Mouse (Mus musculus): Measurements from ENCODE around the gene Slc2a9. TPM values are rescaled to one million over a fixed set of nuclear protein-coding genes. Genes with fewer than 3 reads are reported as not detected.
A peak's percentile ranks its signal among the peaks of the same experiment; 100 is the strongest.

Slc2a9 gene
- total and polyA plus RNA-seq, 3 experiments, result 0.50 to 4.2 (median 3.5) TPM

DNA sequence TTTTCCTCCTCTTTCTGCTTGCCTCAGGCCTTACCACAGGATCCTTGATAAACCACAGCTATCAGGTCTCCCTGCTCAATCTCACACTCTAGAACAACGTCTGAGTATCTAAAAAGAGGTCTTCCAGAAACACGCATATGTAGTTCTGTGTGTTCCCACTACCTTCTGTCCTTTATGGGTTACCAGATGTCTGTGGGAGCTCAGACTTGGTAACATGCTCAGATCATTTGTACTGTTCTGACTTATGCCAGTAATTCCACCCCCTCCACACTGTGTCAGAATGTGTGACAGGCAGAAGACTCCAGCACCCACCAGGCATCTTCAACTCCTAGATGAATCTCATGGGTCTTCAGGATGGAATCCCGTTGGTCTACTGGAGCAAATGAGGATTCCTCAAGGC lies 146.0 kb downstream of the Slc2a9 start:
- no peaks in the 10 kb centered on the region for H3K9me3 ChIP-seq (replicated peaks)
- TF ChIP-seq GATA1 (IDR thresholded peaks at IDR 0.05; ENCODE audit: borderline replicate concordance, low read length), result no peak
- no peak for TF ChIP-seq POLR2AphosphoS5 (IDR thresholded peaks at IDR 0.05; ENCODE audit: insufficient replicate concordance, low read depth, low read length)
- TF ChIP-seq CTCF (IDR thresholded peaks at IDR 0.05; ENCODE audit: low read depth, low read length), result no peak
- TF ChIP-seq TAL1 (conservative IDR thresholded peaks at IDR 0.05; ENCODE audit: low read depth, low read length), result no peak
- TF ChIP-seq GATA2 (IDR thresholded peaks at IDR 0.05; ENCODE audit: borderline replicate concordance, low read depth, low read length), result no peak
- peaks cover under 1% of the 10 kb centered on the region; the same call in 1 of the 2 replicates for H3K27me3 ChIP-seq (ENCODE audit: insufficient read depth, low read length)
- H3K36me3 ChIP-seq (replicated peaks), result no peaks in the 10 kb centered on the region
- ATAC-seq (ENCODE audit: extremely low read depth, insufficient number of reproducible peaks, low FRiP score, poor library complexity, severe bottlenecking) (no peak), DNase-seq (ENCODE audit: low spot score) (no peak)
- H3K4me3 ChIP-seq (ENCODE audit: low read depth, low read length), result no peak overlapping the region
- H3K4me1 ChIP-seq (ENCODE audit: insufficient read depth, low read depth, low read length), result no peaks in the 10 kb centered on the region

DNA sequence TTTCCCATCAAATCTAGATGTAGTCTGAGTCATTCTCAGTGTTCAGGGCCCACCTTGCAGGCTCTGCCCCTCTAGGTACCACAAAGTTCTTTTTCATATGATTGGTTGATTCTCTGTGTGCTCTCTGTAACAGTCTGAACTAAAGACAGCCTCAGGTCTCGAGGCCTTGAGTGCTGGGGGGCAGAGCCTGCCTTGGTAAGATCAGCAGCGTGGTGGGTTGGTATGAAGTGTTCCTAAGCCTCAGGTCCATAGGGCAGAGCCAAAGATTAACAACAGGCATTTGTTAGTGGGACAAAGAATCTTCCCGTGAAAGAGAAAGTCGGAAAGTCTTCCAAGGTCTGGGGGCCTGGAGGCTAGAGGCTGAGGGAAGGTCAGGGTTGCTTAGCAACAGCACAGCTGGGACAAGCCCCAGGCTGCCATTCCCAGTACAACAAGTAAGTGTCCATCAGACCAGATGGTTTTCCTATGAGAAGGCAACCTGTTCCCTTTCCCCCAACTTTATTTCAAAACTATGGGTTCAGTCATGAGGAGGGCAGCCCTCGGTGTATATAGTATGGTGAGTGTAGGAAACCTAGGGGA lies 152.5 kb downstream of the Slc2a9 start:
- Histone ChIP-seq H3K36me3 (replicated peaks) (no peaks in the 10 kb centered on the region), H3K4me1 (ENCODE audit: insufficient read depth, low read depth, low read length) (no peaks in the 10 kb centered on the region), H3K9me3 (replicated peaks) (no peaks in the 10 kb centered on the region), H3K4me3 (ENCODE audit: low read depth, low read length) (no peak overlapping the region), H3K27me3 (ENCODE audit: insufficient read depth, low read length) (peaks cover 2% of the 10 kb centered on the region; the same call in 1 of the 2 replicates)
- DNase-seq (ENCODE audit: low spot score) (no peak), ATAC-seq (ENCODE audit: extremely low read depth, insufficient number of reproducible peaks, low FRiP score, poor library complexity, severe bottlenecking) (no peak)
- no peak for TF ChIP-seq TAL1 (conservative IDR thresholded peaks at IDR 0.05; ENCODE audit: low read depth, low read length)
- no peak for TF ChIP-seq GATA1 (IDR thresholded peaks at IDR 0.05; ENCODE audit: borderline replicate concordance, low read length)
- TF ChIP-seq GATA2 (IDR thresholded peaks at IDR 0.05; ENCODE audit: borderline replicate concordance, low read depth, low read length), result no peak
- TF ChIP-seq POLR2AphosphoS5 (IDR thresholded peaks at IDR 0.05; ENCODE audit: insufficient replicate concordance, low read depth, low read length), result no peak
- no peak for TF ChIP-seq CTCF (IDR thresholded peaks at IDR 0.05; ENCODE audit: low read depth, low read length)

DNA sequence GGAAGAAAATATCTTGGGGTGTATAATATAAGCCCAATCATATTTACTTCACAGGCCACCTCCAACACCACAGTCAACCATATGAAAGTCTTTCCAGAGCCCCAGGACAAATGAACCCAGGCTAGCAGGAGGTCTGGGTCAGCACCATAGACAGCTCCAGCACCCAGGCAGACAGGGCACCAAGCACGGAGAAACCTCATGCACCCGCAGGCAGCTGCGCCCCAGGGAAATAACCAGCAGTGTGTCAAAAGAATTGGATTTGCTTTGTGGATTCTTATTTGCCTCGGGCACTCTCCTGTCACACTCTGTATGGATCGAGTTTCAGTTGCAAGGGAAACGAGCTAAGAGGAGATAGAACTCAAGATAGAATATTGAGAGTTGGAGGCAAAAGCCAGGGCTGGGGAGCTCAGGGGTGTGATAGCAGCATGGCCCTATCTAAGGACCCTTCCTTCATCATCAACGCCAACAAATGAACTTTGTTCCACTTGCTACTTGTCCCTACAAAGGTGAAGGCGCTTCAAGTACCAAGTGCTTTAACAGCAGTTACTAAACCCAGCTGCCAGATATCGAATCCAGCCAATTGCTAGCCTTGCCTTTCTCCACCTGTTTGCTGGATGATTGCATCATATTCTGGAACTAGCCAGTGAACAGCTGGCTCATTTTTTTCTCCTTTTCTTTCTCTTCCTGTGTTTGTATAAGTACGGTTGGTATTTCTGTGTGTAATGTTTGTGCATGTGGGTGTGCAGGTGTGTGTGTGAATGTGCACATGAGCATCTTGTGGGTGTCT lies 156.1 kb downstream of the Slc2a9 start:
- TF ChIP-seq GATA1 (IDR thresholded peaks at IDR 0.05; ENCODE audit: borderline replicate concordance, low read length) (no peak), TAL1 (conservative IDR thresholded peaks at IDR 0.05; ENCODE audit: low read depth, low read length) (no peak), CTCF (IDR thresholded peaks at IDR 0.05; ENCODE audit: low read depth, low read length) (no peak), GATA2 (IDR thresholded peaks at IDR 0.05; ENCODE audit: borderline replicate concordance, low read depth, low read length) (no peak), POLR2AphosphoS5 (IDR thresholded peaks at IDR 0.05; ENCODE audit: insufficient replicate concordance, low read depth, low read length) (no peak)
- no peak overlapping the region for H3K4me3 ChIP-seq (ENCODE audit: low read depth, low read length)
- DNase-seq (ENCODE audit: low spot score), result peak; percentile 10

DNA sequence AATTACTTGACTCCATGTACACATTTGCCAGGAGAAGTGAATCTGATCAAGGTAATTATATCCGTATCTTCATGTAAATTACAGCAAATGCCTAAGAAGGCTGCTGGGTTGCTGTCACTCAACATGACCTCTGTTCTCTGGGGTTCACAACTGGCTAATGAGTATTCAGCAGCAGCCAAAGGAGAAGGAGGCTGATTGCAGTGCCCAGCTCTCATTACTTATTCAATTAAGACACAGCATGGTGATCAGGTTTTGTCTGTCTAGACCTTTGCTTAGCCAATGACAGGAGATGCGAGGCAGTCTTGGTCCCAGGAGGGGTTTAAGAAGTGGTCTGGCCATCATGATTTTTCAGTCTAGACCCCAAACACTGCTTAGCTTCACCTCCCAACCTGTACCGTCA lies 159.8 kb downstream of the Slc2a9 start:
- no peaks in the 10 kb centered on the region for H3K36me3 ChIP-seq (replicated peaks)
- H3K9me3 ChIP-seq (replicated peaks), result no peaks in the 10 kb centered on the region
- ATAC-seq (ENCODE audit: extremely low read depth, insufficient number of reproducible peaks, low FRiP score, poor library complexity, severe bottlenecking) (no peak), DNase-seq (ENCODE audit: low spot score) (no peak)
- H3K4me1 ChIP-seq (ENCODE audit: insufficient read depth, low read depth, low read length), result no peaks in the 10 kb centered on the region
- no peaks in the 10 kb centered on the region for H3K27me3 ChIP-seq (ENCODE audit: insufficient read depth, low read length)
- TF ChIP-seq POLR2AphosphoS5 (IDR thresholded peaks at IDR 0.05; ENCODE audit: insufficient replicate concordance, low read depth, low read length) (no peak), CTCF (IDR thresholded peaks at IDR 0.05; ENCODE audit: low read depth, low read length) (no peak), GATA2 (IDR thresholded peaks at IDR 0.05; ENCODE audit: borderline replicate concordance, low read depth, low read length) (no peak), GATA1 (IDR thresholded peaks at IDR 0.05; ENCODE audit: borderline replicate concordance, low read length) (no peak), TAL1 (conservative IDR thresholded peaks at IDR 0.05; ENCODE audit: low read depth, low read length) (no peak)
- no peak overlapping the region for H3K4me3 ChIP-seq (ENCODE audit: low read depth, low read length)

More for the DNA sequence above, 156.1 kb downstream of the Slc2a9 start:
- Histone ChIP-seq H3K27me3 (ENCODE audit: insufficient read depth, low read length) (peaks cover under 1% of the 10 kb centered on the region; the same call in 1 of the 2 replicates), H3K4me1 (ENCODE audit: insufficient read depth, low read depth, low read length) (no peaks in the 10 kb centered on the region), H3K9me3 (replicated peaks) (no peaks in the 10 kb centered on the region), H3K36me3 (replicated peaks) (no peaks in the 10 kb centered on the region)
- 0 out of 2 replicates have a peak, but pooled peaks have one; percentile 28 for ATAC-seq (ENCODE audit: extremely low read depth, insufficient number of reproducible peaks, low FRiP score, poor library complexity, severe bottlenecking)

DNA sequence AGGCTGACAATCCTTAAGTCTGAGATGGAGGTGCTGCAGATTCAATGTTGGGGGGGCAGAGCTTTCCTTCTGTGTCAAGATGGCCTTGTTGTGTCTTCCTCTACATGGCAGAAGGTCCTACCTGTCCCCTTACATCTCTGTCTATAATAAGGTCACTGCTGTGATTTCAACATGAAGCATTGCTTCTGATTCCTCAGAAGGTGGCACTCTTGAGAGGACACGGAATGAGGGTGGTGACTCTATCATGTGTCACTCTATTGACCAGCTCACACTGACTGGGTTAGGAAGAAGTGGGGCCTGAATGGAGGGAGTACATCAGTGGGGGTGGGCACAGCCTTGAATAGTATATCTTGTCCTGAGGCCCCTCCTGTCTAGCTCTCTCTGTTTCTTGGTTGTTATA lies 168.4 kb downstream of the Slc2a9 start:
- Histone ChIP-seq H3K27me3 (ENCODE audit: insufficient read depth, low read length) (peaks cover 6% of the 10 kb centered on the region; the same call in 1 of the 2 replicates), H3K9me3 (replicated peaks) (no peaks in the 10 kb centered on the region), H3K36me3 (replicated peaks) (no peaks in the 10 kb centered on the region), H3K4me1 (ENCODE audit: insufficient read depth, low read depth, low read length) (no peaks in the 10 kb centered on the region), H3K4me3 (ENCODE audit: low read depth, low read length) (no peak overlapping the region)
- DNase-seq (ENCODE audit: low spot score) (no peak), ATAC-seq (ENCODE audit: extremely low read depth, insufficient number of reproducible peaks, low FRiP score, poor library complexity, severe bottlenecking) (no peak)
- TF ChIP-seq GATA1 (IDR thresholded peaks at IDR 0.05; ENCODE audit: borderline replicate concordance, low read length), result no peak
- no peak for TF ChIP-seq POLR2AphosphoS5 (IDR thresholded peaks at IDR 0.05; ENCODE audit: insufficient replicate concordance, low read depth, low read length)
- TF ChIP-seq GATA2 (IDR thresholded peaks at IDR 0.05; ENCODE audit: borderline replicate concordance, low read depth, low read length), result no peak
- TF ChIP-seq TAL1 (conservative IDR thresholded peaks at IDR 0.05; ENCODE audit: low read depth, low read length), result no peak
- no peak for TF ChIP-seq CTCF (IDR thresholded peaks at IDR 0.05; ENCODE audit: low read depth, low read length)

- Histone ChIP-seq H3K27me3 (ENCODE audit: insufficient read depth, low read length) (peaks cover 6% of the 10 kb centered on the region; the same call in 1 of the 2 replicates), H3K36me3 (replicated peaks) (no peaks in the 10 kb centered on the region), H3K9me3 (replicated peaks) (no peaks in the 10 kb centered on the region), H3K4me1 (ENCODE audit: insufficient read depth, low read depth, low read length) (no peaks in the 10 kb centered on the region), H3K4me3 (ENCODE audit: low read depth, low read length) (no peak overlapping the region)
- ATAC-seq (ENCODE audit: extremely low read depth, insufficient number of reproducible peaks, low FRiP score, poor library complexity, severe bottlenecking), result no peak
- DNase-seq (ENCODE audit: low spot score), result no peak
- no peak for TF ChIP-seq CTCF (IDR thresholded peaks at IDR 0.05; ENCODE audit: low read depth, low read length)
- TF ChIP-seq GATA1 (IDR thresholded peaks at IDR 0.05; ENCODE audit: borderline replicate concordance, low read length), result no peak
- no peak for TF ChIP-seq POLR2AphosphoS5 (IDR thresholded peaks at IDR 0.05; ENCODE audit: insufficient replicate concordance, low read depth, low read length)
- TF ChIP-seq GATA2 (IDR thresholded peaks at IDR 0.05; ENCODE audit: borderline replicate concordance, low read depth, low read length), result no peak
- no peak for TF ChIP-seq TAL1 (conservative IDR thresholded peaks at IDR 0.05; ENCODE audit: low read depth, low read length)
These were observed 169.6 kb downstream of the Slc2a9 start for GRCm38 (mm10) chr5:38333381-38333780.
